18 mouse cellular contexts compared by ENCODE assay signal in the genomic region with DNA sequence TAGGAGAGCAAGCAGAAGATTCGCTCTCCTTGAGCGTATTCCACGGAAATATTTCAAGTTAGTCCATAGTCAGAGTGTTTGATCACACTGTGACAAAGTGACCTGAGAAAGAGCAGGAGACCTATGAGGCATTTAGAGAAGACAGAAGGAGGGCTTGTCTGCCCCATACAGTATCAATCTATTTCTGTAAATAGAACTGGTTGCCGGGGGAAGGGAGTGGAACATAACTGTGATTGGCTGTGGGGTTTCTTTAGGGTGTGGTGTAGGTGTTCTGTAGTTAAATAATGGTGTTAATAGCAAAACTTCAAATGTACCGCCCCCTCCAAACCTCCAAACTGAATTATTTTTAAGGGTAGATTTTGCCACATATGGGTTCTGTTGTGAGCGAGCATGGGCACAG.
"Had no signal": no experiment of that assay in that cellular context is flagged by ENCODE, and none has a peak within 500 bp of the region (broad histone marks: within the 10 kb centered on the region; RNA-seq: fewer than 3 reads in every experiment).

No protein-coding gene starts in this region.

- H3K27me3 ChIP-seq: midbrain, embryonic 12.5 days; midbrain, embryonic 15.5 days; neural tube, embryonic 12.5 days; neural tube, embryonic 15.5 days; stomach, embryonic 15.5 days had no signal

- ATAC-seq: liver, postnatal 0 days; lung, postnatal 0 days; midbrain, embryonic 15.5 days had no signal

- H3K4me3 ChIP-seq: layer of hippocampus, adult 2 months; midbrain, embryonic 12.5 days; midbrain, embryonic 15.5 days; neural tube, embryonic 12.5 days; neural tube, embryonic 15.5 days; stomach, embryonic 15.5 days had no signal

- H3K4me1 ChIP-seq: midbrain, embryonic 12.5 days; midbrain, embryonic 15.5 days; neural tube, embryonic 12.5 days; stomach, embryonic 15.5 days had no signal

- H3K36me3 ChIP-seq: midbrain, embryonic 12.5 days; midbrain, embryonic 15.5 days; neural tube, embryonic 12.5 days; neural tube, embryonic 15.5 days; stomach, embryonic 15.5 days had no signal

- H3K27ac ChIP-seq: kidney, postnatal 0 days; layer of hippocampus, adult 2 months; liver, embryonic 14.5 days; macrophage; midbrain, embryonic 12.5 days; midbrain, embryonic 15.5 days; neural tube, embryonic 12.5 days; neural tube, embryonic 15.5 days; stomach, embryonic 15.5 days had no signal

- H3K9ac ChIP-seq: liver, embryonic 14.5 days; liver, postnatal 0 days; lung, embryonic 14.5 days; midbrain, embryonic 12.5 days; midbrain, embryonic 15.5 days; neural tube, embryonic 12.5 days; neural tube, embryonic 15.5 days; stomach, embryonic 15.5 days had no signal

- DNase-seq: kidney, postnatal 25 days; layer of hippocampus, adult 9-11 months; liver, postnatal 0 days; right cerebral cortex, adult 18-20 months; right cerebral cortex, postnatal 14 days; right cerebral cortex, postnatal 4 days; thymus, postnatal 25 days had no signal

- H3K4me2 ChIP-seq: lung, embryonic 14.5 days; midbrain, embryonic 12.5 days; midbrain, embryonic 15.5 days; neural tube, embryonic 12.5 days; neural tube, embryonic 15.5 days; stomach, embryonic 15.5 days had no signal

- H3K9me3 ChIP-seq: midbrain, embryonic 12.5 days; neural tube, embryonic 12.5 days; neural tube, embryonic 15.5 days; stomach, embryonic 15.5 days had no signal
